Mouse (Mus musculus) stomach, embryonic 14.5 days (tissue): Measurements from ENCODE around the gene Syngr2. TPM values are rescaled to one million over a fixed set of nuclear protein-coding genes. Genes with fewer than 3 reads are reported as not detected.

ENCODE experiments used
- ATAC-seq: fragments of 200-750 bp; cut with Nextera tagmentation; 2 replicates; pipeline ENCODE4 v1.8.0; 2017; ENCODE audit warnings: low read depth, moderate TSS enrichment; ENCODE audit not compliant: insufficient number of reproducible peaks, insufficient read depth, low FRiP score
- H3K27ac ChIP-seq: fragments of 300-500 bp; sonication (generic); 2 replicates; pipeline ENCODE4 v1.5.1; 2014; ENCODE audit warnings: mild to moderate bottlenecking, low read length, moderate library complexity, mixed read lengths
- H3K27me3 ChIP-seq: fragments of 300-500 bp; sonication (generic); 2 replicates; pipeline ENCODE4 v1.6.1; 2014; ENCODE audit warnings: low read length, control low read depth, mixed read lengths; ENCODE audit not compliant: control insufficient read depth, insufficient read depth
- H3K36me3 ChIP-seq: fragments of 300-500 bp; sonication (generic); 2 replicates; pipeline ENCODE4 v1.6.1; 2014; ENCODE audit warnings: mild to moderate bottlenecking, control low read depth, low read length, moderate library complexity, mixed read lengths; ENCODE audit not compliant: control insufficient read depth, insufficient read depth
- H3K4me1 ChIP-seq: fragments of 300-500 bp; sonication (generic); 2 replicates; pipeline ENCODE4 v1.6.1; 2014; ENCODE audit warnings: low read length, control low read depth, mixed read lengths; ENCODE audit not compliant: control insufficient read depth, insufficient read depth
- H3K4me2 ChIP-seq: fragments of 300-500 bp; sonication (generic); replicated peaks from 2 replicates; pipeline ENCODE4 v1.6.1; 2014; ENCODE audit warnings: low read depth, low read length, control low read depth
- H3K4me3 ChIP-seq: fragments of 300-500 bp; sonication (generic); 2 replicates; pipeline ENCODE4 v1.5.1; 2014; ENCODE audit warnings: low read depth, low read length, control low read depth
- H3K9ac ChIP-seq: fragments of 300-500 bp; sonication (generic); replicated peaks from 2 replicates; pipeline ENCODE4 v1.6.1; 2014; ENCODE audit warnings: low read depth, mild to moderate bottlenecking, control low read depth, low read length, moderate library complexity, mixed read lengths
- H3K9me3 ChIP-seq: fragments of 300-500 bp; sonication (generic); 2 replicates; pipeline ENCODE4 v1.6.1; 2016; ENCODE audit warnings: low read depth, low read length, control low read depth; ENCODE audit not compliant: control insufficient read depth
- WGBS: fragments of 180-500 bp; shearing (Covaris S2); extraction: QIAGEN DNeasy Blood & Tissue Kit; methylation state at CpG from one replicate; pipeline ENCODE4 v1.1.7; 2014; 5-methylcytosine and 5-hydroxymethylcytosine counted together
- polyA plus RNA-seq: library from polyadenylated mRNA; unstranded; fragments of >200 nt; fragmentation: Nextera tagmentation; extraction: Ambion mirVana; gene quantifications from 2 replicates; pipeline ENCODE4 v1.2.1, GENCODE M21; 2014

Syngr2 gene
- polyA plus RNA-seq, 1 experiment from 2014 or later = 101 TPM

GRCm38 (mm10) chr11:117794035-117794551, 15.4 kb upstream of the Syngr2 start:
- Histone ChIP-seq H3K27ac (no peak overlapping the region), H3K9me3 (no peaks in the 10 kb centered on the region), H3K27me3 (no peaks in the 10 kb centered on the region), H3K4me2 (no peak overlapping the region), H3K36me3 (no peaks in the 10 kb centered on the region), H3K4me3 (no peak overlapping the region), H3K9ac (no peak overlapping the region), H3K4me1 (peaks cover 15% of the 10 kb centered on the region)
- ATAC-seq = no peak
- WGBS = 64% methylated on average over 4 of the region's 4 CpGs

- Histone ChIP-seq H3K27me3 (no peaks in the 10 kb centered on the region), H3K27ac (no peak overlapping the region), H3K9me3 (no peaks in the 10 kb centered on the region), H3K4me3 (no peak overlapping the region), H3K4me1 (peaks cover 8% of the 10 kb centered on the region; the same call in 1 of the 2 replicates), H3K36me3 (no peaks in the 10 kb centered on the region), H3K9ac (no peak overlapping the region), H3K4me2 (no peak overlapping the region)
- 34% methylated on average over 5 of the region's 5 CpGs for WGBS
- ATAC-seq = no peak
Measured at GRCm38 (mm10) chr11:117796954-117797353, 12.5 kb upstream of the Syngr2 start.

- peaks cover 8% of the 10 kb centered on the region; the same call in 1 of the 2 replicates for H3K4me1 ChIP-seq
- H3K9ac ChIP-seq = no peak within 1 kb of the TSS
- ATAC-seq = peak; percentile 65; the same call in 1 of the 2 replicates
- no peaks in the 10 kb centered on the region for H3K36me3 ChIP-seq
- H3K4me2 ChIP-seq = no peak within 1 kb of the TSS
- 53% methylated on average over 9 of the region's 9 CpGs for WGBS
- no peaks in the 10 kb centered on the region for H3K27me3 ChIP-seq
- H3K27ac ChIP-seq = no peak within 1 kb of the TSS
- no peaks in the 10 kb centered on the region for H3K9me3 ChIP-seq
- no peak within 1 kb of the TSS for H3K4me3 ChIP-seq
Measured at GRCm38 (mm10) chr11:117797511-117798159, 11.8 kb upstream of the Syngr2 start, which contains the start of gene 6030468B19Rik. TSS of gene 6030468B19Rik (plus strand) at chr11:117797660.

GRCm38 (mm10) chr11:117798160-117798541, 11.3 kb upstream of the Syngr2 start:
- Histone ChIP-seq H3K4me2 (no peak overlapping the region), H3K9ac (no peak overlapping the region), H3K4me1 (peaks cover 8% of the 10 kb centered on the region; the same call in 1 of the 2 replicates), H3K27ac (no peak overlapping the region), H3K4me3 (no peak overlapping the region), H3K27me3 (no peaks in the 10 kb centered on the region), H3K36me3 (no peaks in the 10 kb centered on the region), H3K9me3 (no peaks in the 10 kb centered on the region)
- no peak for ATAC-seq
- 35% methylated on average over 2 of the region's 2 CpGs for WGBS

- no peak overlapping the region for H3K4me3 ChIP-seq
- H3K9me3 ChIP-seq = no peaks in the 10 kb centered on the region
- no peak for ATAC-seq
- WGBS = 70% methylated on average over 5 of the region's 5 CpGs
- H3K27me3 ChIP-seq = no peaks in the 10 kb centered on the region
- H3K4me1 ChIP-seq = peaks cover 8% of the 10 kb centered on the region; the same call in 1 of the 2 replicates
- H3K4me2 ChIP-seq = no peak overlapping the region
- no peaks in the 10 kb centered on the region for H3K36me3 ChIP-seq
- no peak overlapping the region for H3K9ac ChIP-seq
- no peak overlapping the region for H3K27ac ChIP-seq
Measured at GRCm38 (mm10) chr11:117799174-117799573, 10.3 kb upstream of the Syngr2 start.

GRCm38 (mm10) chr11:117800038-117800437, 9.4 kb upstream of the Syngr2 start:
- WGBS = 88% methylated on average over 7 of the region's 7 CpGs
- Histone ChIP-seq H3K9me3 (no peaks in the 10 kb centered on the region), H3K4me1 (peaks cover 8% of the 10 kb centered on the region; the same call in 1 of the 2 replicates), H3K27ac (no peak overlapping the region), H3K9ac (no peak overlapping the region), H3K4me3 (no peak overlapping the region), H3K36me3 (no peaks in the 10 kb centered on the region), H3K4me2 (no peak overlapping the region), H3K27me3 (no peaks in the 10 kb centered on the region)
- ATAC-seq = no peak

- Histone ChIP-seq H3K27ac (no peak overlapping the region), H3K4me2 (no peak overlapping the region), H3K9me3 (no peaks in the 10 kb centered on the region), H3K27me3 (no peaks in the 10 kb centered on the region), H3K36me3 (no peaks in the 10 kb centered on the region), H3K4me3 (no peak overlapping the region), H3K9ac (no peak overlapping the region), H3K4me1 (peaks cover 8% of the 10 kb centered on the region; the same call in 1 of the 2 replicates)
- ATAC-seq = no peak
- WGBS = 68% methylated on average over 7 of the region's 7 CpGs
Measured at GRCm38 (mm10) chr11:117801650-117802049, 7.8 kb upstream of the Syngr2 start.

- no peaks in the 10 kb centered on the region for H3K36me3 ChIP-seq
- no peaks in the 10 kb centered on the region for H3K9me3 ChIP-seq
- no peak overlapping the region for H3K27ac ChIP-seq
- whole genome bisulfite sequencing = 90% methylated on average over 3 of the region's 3 CpGs
- no peak overlapping the region for H3K9ac ChIP-seq
- no peak for ATAC-seq
- H3K27me3 ChIP-seq = no peaks in the 10 kb centered on the region
- H3K4me1 ChIP-seq = peaks cover 7% of the 10 kb centered on the region; the same call in 1 of the 2 replicates
- H3K4me2 ChIP-seq = no peak overlapping the region
- H3K4me3 ChIP-seq = no peak overlapping the region
Measured at GRCm38 (mm10) chr11:117803166-117803688, 6.2 kb upstream of the Syngr2 start.
